Mouse (Mus musculus): ENCODE results near the gene Bola1. TPM values are rescaled to one million over a fixed set of nuclear protein-coding genes. Genes with fewer than 3 reads are reported as not detected.

The Bola1 gene
- polyA plus RNA-seq, 1 experiment from 2014 or later = 55.3 TPM

DNA sequence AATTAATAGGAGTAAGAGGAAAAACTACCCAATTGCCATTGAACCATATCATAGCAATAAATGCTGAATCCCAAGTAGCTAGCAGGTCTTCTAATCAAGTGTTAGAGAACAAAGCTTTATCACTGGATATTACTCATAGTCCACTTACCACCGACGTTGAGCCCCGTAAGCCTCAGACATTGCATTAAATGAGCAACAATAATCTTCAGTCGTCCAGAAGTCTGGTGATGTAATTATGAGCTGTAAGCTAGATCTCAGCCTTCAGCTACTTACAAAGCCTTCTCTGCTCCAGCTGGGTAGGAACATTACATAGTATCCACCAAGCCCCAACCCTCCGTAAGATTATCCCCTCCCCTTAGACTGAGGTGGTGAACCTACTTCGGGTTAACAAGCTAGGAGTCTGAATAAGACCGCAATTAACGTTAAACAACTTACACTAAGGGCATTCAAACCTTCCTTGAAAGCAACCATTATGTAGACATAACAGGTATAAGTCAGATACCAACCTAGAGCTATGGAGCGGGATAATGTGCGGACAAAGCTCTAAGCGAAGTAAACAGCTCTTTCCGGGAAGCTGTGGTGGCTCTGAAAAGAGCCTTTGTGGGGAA lies 18.5 kb upstream of the Bola1 start:
- ChIA-PET POLR2A (interaction anchor here (0.6 to 5.8 kb wide), 5 partner anchors 9 to 42 kb away, joined by 3 to 54 read pairs (median 4); partner anchors contain the start of genes Bola1, Hist2h2ab, Hist2h2ac and Hist2h2be), CTCF (interaction anchor here (0.9 to 3.2 kb wide), 11 partner anchors 10 to 272 kb away, joined by 4 to 23 read pairs (median 5); partner anchors contain the start of genes Bola1, Hist2h2ab, Hist2h2ac and Hist2h2be)
- DNase-seq (ENCODE audit: low read depth, low spot score) (no peak), ATAC-seq (no peak)
- H3K27me3 ChIP-seq = no peaks in the 10 kb centered on the region
- no peak for TF ChIP-seq CTCF (IDR thresholded peaks at IDR 0.05)
- in situ Hi-C loops (cut with MboI; ENCODE audit: low pct_unique_long_range_greater_than_20kb) = no loop called here

DNA sequence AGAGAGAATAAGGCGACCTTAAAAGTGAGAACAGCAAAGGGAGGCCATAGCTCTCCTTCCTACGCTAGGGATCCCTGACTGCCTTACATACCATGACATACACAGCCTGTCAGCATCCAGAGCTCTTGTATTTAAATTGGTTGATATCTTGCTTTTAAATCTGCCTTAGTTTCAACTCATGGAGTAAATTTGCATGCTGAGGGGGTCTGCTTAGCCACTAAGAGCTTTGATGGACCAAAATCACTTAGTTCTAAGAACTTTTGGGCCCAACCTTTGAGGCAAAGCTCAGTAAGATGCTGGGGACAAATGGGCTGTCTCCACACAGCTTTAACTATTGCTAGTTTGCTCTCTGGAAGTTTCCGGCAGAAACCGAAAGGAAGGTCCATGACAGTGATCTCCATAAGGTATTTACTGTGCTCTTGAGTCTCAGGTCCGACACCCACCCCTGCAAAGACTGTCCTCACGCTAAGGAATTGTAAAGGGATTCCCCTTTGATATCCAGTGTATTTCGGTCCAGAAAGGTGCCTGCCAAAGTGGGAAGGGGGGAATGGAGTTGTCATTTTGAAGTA lies 17.9 kb upstream of the Bola1 start:
- ChIA-PET CTCF (interaction anchor here (0.9 to 3.2 kb wide), 11 partner anchors 10 to 271 kb away, joined by 4 to 23 read pairs (median 5); partner anchors contain the start of genes Bola1, Hist2h2ab, Hist2h2ac and Hist2h2be), POLR2A (interaction anchor here (0.6 to 5.8 kb wide), 5 partner anchors 8 to 41 kb away, joined by 3 to 54 read pairs (median 4); partner anchors contain the start of genes Bola1, Hist2h2ab, Hist2h2ac and Hist2h2be)
- ATAC-seq (no peak), DNase-seq (ENCODE audit: low read depth, low spot score) (no peak)
- no peaks in the 10 kb centered on the region for H3K27me3 ChIP-seq
- TF ChIP-seq CTCF (IDR thresholded peaks at IDR 0.05) = no peak
- in situ Hi-C loops (cut with MboI; ENCODE audit: low pct_unique_long_range_greater_than_20kb) = no loop called here

DNA sequence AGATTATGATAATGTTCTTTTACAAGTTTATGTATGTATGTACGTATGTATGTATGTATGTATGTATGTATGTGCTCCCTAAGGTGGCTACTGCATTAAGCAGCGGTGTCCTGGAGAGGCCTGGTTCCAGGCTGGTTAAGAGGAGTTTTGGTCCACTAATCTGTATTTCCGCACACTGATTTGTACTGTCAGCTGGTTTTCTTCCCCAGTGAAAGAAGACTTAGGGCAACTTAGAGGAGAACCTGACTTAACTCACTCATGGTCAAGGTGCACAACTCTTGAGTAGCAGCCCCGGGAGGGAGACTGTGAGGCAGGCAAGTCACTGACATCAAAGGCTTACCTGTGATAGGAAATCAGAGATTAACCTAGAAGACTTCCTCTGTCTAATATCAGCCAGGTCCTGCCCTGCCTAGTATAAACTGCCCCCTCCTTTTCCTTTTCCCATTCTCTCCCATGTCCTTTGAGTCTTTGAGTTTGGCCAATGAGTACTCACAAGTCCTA lies 17.4 kb upstream of the Bola1 start:
- in situ Hi-C loops (cut with MboI; ENCODE audit: low pct_unique_long_range_greater_than_20kb) = no loop called here
- ChIA-PET POLR2A (interaction anchor here (1.0 to 5.8 kb wide), 6 partner anchors 8 to 41 kb away, joined by 4 to 54 read pairs (median 4); partner anchors contain the start of genes Bola1, Hist2h2ab, Hist2h2ac and Hist2h2be), CTCF (interaction anchor here (1.2 to 3.2 kb wide), 11 partner anchors 9 to 271 kb away, joined by 4 to 23 read pairs (median 6); partner anchors contain the start of genes Bola1, Hist2h2ab, Hist2h2ac and Hist2h2be)
- ATAC-seq (no peak), DNase-seq (ENCODE audit: low read depth, low spot score) (no peak)
- H3K27me3 ChIP-seq = no peaks in the 10 kb centered on the region
- TF ChIP-seq CTCF (IDR thresholded peaks at IDR 0.05) = no peak

DNA sequence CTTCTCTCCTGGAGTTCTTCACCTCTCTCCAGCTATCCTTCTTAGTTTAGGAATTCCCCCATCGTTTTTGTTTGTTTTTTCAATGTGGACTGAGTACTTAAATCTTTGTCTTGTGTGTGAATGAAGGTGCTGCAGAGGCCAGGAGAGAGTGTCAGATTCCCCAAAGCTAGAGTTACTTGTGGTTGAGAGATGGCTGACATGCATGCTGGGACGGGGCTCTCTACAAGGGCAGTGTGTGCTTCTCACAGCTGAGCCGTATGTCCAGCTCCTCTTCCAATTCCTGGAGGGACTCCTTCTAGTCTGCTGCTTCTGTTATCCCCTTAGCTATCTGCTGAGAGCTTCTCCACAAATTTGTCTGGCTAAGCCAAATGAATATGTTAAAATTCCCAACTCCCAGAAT lies 16.3 kb upstream of the Bola1 start:
- ChIA-PET POLR2A (interaction anchor here (1.5 to 5.8 kb wide), 3 partner anchors 9 to 28 kb away, joined by 4 to 54 read pairs (median 5); partner anchors contain the start of genes Bola1, Hist2h2ab, Hist2h2ac and Hist2h2be), CTCF (interaction anchor here (0.9 to 3.2 kb wide), 5 partner anchors 8 to 170 kb away, joined by 4 to 23 read pairs (median 6); partner anchors contain the start of genes Bola1, Hist2h2ab, Hist2h2ac and Hist2h2be)
- in situ Hi-C loops (cut with MboI; ENCODE audit: low pct_unique_long_range_greater_than_20kb) = no loop called here
- DNase-seq (ENCODE audit: low read depth, low spot score) (no peak), ATAC-seq (no peak)
- no peaks in the 10 kb centered on the region for H3K27me3 ChIP-seq
- no peak for TF ChIP-seq CTCF (IDR thresholded peaks at IDR 0.05)

GRCm38 (mm10) chr3:96234914-96235313 lies 15.4 kb upstream of the Bola1 start:
- H3K27me3 ChIP-seq = no peaks in the 10 kb centered on the region
- no peak for TF ChIP-seq CTCF (IDR thresholded peaks at IDR 0.05)
- DNase-seq (ENCODE audit: low read depth, low spot score) (no peak), ATAC-seq (no peak)
- in situ Hi-C loops (cut with MboI; ENCODE audit: low pct_unique_long_range_greater_than_20kb) = no loop called here
- ChIA-PET CTCF (interaction anchor here (1.1 to 1.8 kb wide), 4 partner anchors 11 to 169 kb away, joined by 3 to 6 read pairs (median 4); partner anchors contain the start of genes Hist2h2ac and Hist2h2be), POLR2A (interaction anchor here (1.8 to 5.8 kb wide), 2 partner anchors 8 to 14 kb away, joined by 4 to 54 read pairs; partner anchors contain the start of genes Bola1, Hist2h2ab, Hist2h2ac and Hist2h2be)

DNA sequence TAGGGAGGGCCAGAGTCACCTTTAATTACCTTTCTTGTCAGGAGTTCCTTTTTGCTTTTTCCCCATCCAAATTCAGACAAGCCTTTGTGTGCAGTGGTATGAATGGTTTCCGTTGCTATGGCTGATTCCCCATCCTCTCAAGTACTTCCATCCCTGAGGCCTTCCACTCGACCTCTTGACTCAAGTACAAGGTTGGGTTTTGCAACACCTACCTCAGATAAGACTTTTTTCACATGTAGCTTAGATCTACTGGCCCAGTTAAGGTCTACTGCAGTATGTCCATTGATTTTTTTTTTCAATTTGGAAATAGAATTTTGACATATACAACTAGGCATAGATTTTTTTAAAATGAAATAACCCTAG lies 12.2 kb upstream of the Bola1 start:
- TF ChIP-seq CTCF (IDR thresholded peaks at IDR 0.05) = no peak
- no peaks in the 10 kb centered on the region for H3K27me3 ChIP-seq
- ChIA-PET CTCF (interaction anchor here (1.0 kb wide), 1 partner anchor 12 kb away, joined by 4 read pairs; the partner anchor contains the start of genes Bola1 and Hist2h2ab), POLR2A (interaction anchor here (0.8 kb wide), 1 partner anchor 23 kb away, joined by 3 read pairs; no protein-coding TSS in a partner anchor)
- DNase-seq (ENCODE audit: low read depth, low spot score) (no peak), ATAC-seq (no peak)
- in situ Hi-C loops (cut with MboI; ENCODE audit: low pct_unique_long_range_greater_than_20kb) = no loop called here

DNA sequence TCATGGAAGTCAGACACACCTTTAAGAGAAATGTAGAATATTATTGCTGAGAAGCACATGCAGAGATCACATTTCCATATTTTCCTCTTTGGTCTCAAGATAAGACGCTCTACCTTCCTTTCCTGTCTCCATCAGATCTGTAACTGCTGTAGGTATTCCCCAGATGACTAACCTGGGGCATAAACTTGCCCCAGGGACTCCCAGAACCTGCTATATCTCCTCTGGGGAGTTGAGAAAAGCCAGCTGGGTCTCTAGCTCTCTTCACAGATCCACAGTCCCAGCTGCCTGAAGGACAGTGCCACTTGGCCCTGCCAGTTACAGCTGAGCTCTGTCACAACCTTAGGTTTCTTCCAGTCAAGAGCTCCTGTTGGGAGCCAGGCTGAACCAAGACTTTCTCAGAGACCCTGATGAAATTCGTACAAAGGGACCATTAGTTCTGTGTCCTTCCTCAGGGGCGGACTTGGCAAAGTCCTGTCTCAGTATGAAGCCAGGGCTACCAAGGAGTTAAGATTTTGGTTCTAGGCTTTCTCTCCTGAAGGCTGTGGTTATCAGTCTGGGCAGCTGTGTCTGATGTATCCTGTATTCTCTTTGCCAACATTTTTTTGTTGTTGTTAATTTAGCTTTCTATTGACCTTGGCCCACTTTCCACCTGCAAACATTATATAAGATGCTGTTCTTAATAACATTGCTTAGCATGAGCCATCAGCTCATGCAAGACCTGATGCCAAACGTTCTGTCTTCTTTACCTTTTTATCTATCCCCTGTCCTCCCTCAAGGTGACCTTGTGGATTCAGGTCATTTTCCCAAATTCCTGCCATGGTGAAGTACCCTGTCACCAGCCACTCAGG lies 11.6 kb upstream of the Bola1 start:
- CTCF ChIA-PET = no interaction called here
- ATAC-seq (no peak), DNase-seq (ENCODE audit: low read depth, low spot score) (no peak)
- H3K27me3 ChIP-seq = no peaks in the 10 kb centered on the region
- in situ Hi-C loops (cut with MboI; ENCODE audit: low pct_unique_long_range_greater_than_20kb) = no loop called here
- no peak for TF ChIP-seq CTCF (IDR thresholded peaks at IDR 0.05)
- POLR2A ChIA-PET = interaction anchor here (0.6 to 2.4 kb wide), 3 partner anchors 11 to 26 kb away, joined by 3 to 6 read pairs (median 6); partner anchors contain the start of genes Bola1, Hist2h2ab, Hist2h2ac and Hist2h2be

DNA sequence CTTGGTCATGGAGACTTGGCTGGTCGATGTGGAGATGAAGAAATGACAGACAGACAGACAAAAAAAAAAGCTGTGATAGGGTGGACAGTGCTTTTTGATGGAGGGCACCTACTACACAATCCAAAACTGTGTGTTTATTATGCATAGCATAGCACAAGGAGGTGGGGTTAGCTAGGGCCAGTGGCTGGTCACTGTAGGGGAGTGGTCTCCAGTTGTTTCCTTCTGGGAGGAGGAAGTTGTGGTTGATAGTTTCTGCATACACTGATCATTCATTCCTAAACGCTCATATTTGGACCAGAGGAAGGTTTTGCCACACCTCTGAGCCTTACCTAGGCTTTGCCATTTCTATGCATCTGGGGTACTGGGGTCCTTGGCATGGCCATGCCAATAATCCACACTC lies 10.9 kb upstream of the Bola1 start:
- POLR2A ChIA-PET = interaction anchor here (2.4 kb wide), 1 partner anchor 10 kb away, joined by 6 read pairs; the partner anchor contains the start of genes Bola1, Hist2h2ab, Hist2h2ac and Hist2h2be
- DNase-seq (ENCODE audit: low read depth, low spot score) (no peak), ATAC-seq (no peak)
- H3K27me3 ChIP-seq = no peaks in the 10 kb centered on the region
- no peak for TF ChIP-seq CTCF (IDR thresholded peaks at IDR 0.05)
- in situ Hi-C loops (cut with MboI; ENCODE audit: low pct_unique_long_range_greater_than_20kb) = no loop called here
- CTCF ChIA-PET = interaction anchor here (0.7 kb wide), 1 partner anchor 9 kb away, joined by 4 read pairs; the partner anchor contains the start of genes Hist2h2ac and Hist2h2be

- DNase-seq (ENCODE audit: low read depth, low spot score) = no peak
- TF ChIP-seq CTCF (IDR thresholded peaks at IDR 0.05) = no peak
- in situ Hi-C loops (cut with MboI; ENCODE audit: low pct_unique_long_range_greater_than_20kb) = no loop called here
- POLR2A ChIA-PET = interaction anchor here (1.1 to 2.4 kb wide), 3 partner anchors 8 to 16 kb away, joined by 3 to 6 read pairs (median 6); partner anchors contain the start of genes Bola1, Hist2h2ab, Hist2h2ac and Hist2h2be
- H3K27me3 ChIP-seq = no peaks in the 10 kb centered on the region
- CTCF ChIA-PET = interaction anchor here (1.1 to 2.7 kb wide), 3 partner anchors 9 to 49 kb away, joined by 4 to 10 read pairs (median 8); partner anchors contain the start of genes Bola1 and Hist2h2ab
- no peak for ATAC-seq
Measured at GRCm38 (mm10) chr3:96228828-96229227, 9.3 kb upstream of the Bola1 start.
